Mouse (Mus musculus) CH12.LX (cell line): Measurements from ENCODE around the gene Cnih3. TPM values are rescaled to one million over a fixed set of nuclear protein-coding genes. Genes with fewer than 3 reads are reported as not detected.

Experiments
- DNase-seq: peaks from one replicate; pipeline ENCODE4 v3.0.0-alpha.2; 2013; ENCODE audit errors: extremely low read depth
- H3K27ac ChIP-seq: 2 replicates; pipeline ENCODE4 v1.5.1; 2012; ENCODE audit warnings: low read depth, mild to moderate bottlenecking, control low read depth, moderate library complexity; ENCODE audit not compliant: insufficient read depth
- H3K27me3 ChIP-seq: replicated peaks from 2 replicates; pipeline ENCODE3; 2012; ENCODE audit warnings: inconsistent platforms
- H3K36me3 ChIP-seq, 2 experiments: replicated peaks in 1 of 2; 2 replicates each; pipeline versions ENCODE3 to v1.6.1; 2012; ENCODE audit warnings: inconsistent platforms in 1 of 2, low read length in 1 of 2, mild to moderate bottlenecking in 1 of 2, mixed read lengths in 1 of 2, moderate library complexity in 1 of 2; ENCODE audit not compliant: control insufficient read depth in 1 of 2, insufficient read depth in 1 of 2
- H3K4me1 ChIP-seq, 2 experiments: 2 replicates each; pipeline ENCODE4 v1.6.1; 2012; ENCODE audit warnings: inconsistent platforms in 1 of 2, moderate library complexity in 1 of 2; ENCODE audit not compliant: insufficient read depth in 2 of 2, control insufficient read depth in 1 of 2
- H3K4me2 ChIP-seq: 2 replicates; pipeline ENCODE4 v1.6.1; 2012; ENCODE audit warnings: low read depth, mild to moderate bottlenecking, control low read depth; ENCODE audit not compliant: poor library complexity, insufficient read depth, severe bottlenecking
- H3K4me3 ChIP-seq, 3 experiments: fragments of 150-350 bp in 1 of 3; sonication (generic) in 1 of 3; replicated peaks in 1 of 3; 2 replicates each; pipeline versions ENCODE3 to v1.5.1; 2011 to 2012; ENCODE audit warnings: low read depth in 2 of 3, low read length in 2 of 3, mild to moderate bottlenecking in 2 of 3, moderate library complexity in 2 of 3, control low read depth in 1 of 3, improper control_type of control experiment in 1 of 3, inconsistent platforms in 1 of 3, mixed read lengths in 1 of 3; ENCODE audit not compliant: poor library complexity in 1 of 3
- H3K79me2 ChIP-seq: replicated peaks from 2 replicates; pipeline ENCODE4 v1.6.1; 2012; ENCODE audit warnings: mild to moderate bottlenecking, moderate library complexity; ENCODE audit not compliant: control insufficient read depth, poor library complexity, insufficient read depth, severe bottlenecking; ENCODE audit errors: extremely low read depth
- H3K9ac ChIP-seq: 2 replicates; pipeline ENCODE4 v1.6.1; 2012; ENCODE audit warnings: low read depth, mild to moderate bottlenecking, control low read depth, moderate library complexity; ENCODE audit not compliant: insufficient read depth
- H3K9me3 ChIP-seq: replicated peaks from 2 replicates; pipeline ENCODE3; 2012; ENCODE audit warnings: low read length, inconsistent platforms, mixed read lengths
- CTCF ChIP-seq, 2 experiments: IDR thresholded peaks in 1 of 2; conservative IDR thresholded peaks in 1 of 2; 2 replicates each; pipeline ENCODE4 v1.5.1; 2011 to 2012; ENCODE audit warnings: low read depth in 2 of 2, low read length in 2 of 2, improper control_type of control experiment in 1 of 2, inconsistent platforms in 1 of 2, mild to moderate bottlenecking in 1 of 2, moderate library complexity in 1 of 2
- E2F4 ChIP-seq: IDR thresholded peaks from 2 replicates; pipeline ENCODE4 v1.6.1; 2011; ENCODE audit warnings: low read depth, low read length, improper control_type of control experiment; ENCODE audit not compliant: insufficient replicate concordance
- ELF1 ChIP-seq: IDR thresholded peaks from 2 replicates; pipeline ENCODE4 v1.6.1; 2014; ENCODE audit warnings: low read depth, mild to moderate bottlenecking, inconsistent platforms, low read length, improper control_type of control experiment
- EP300 ChIP-seq: IDR thresholded peaks from 2 replicates; pipeline ENCODE4 v1.6.1; 2011; ENCODE audit warnings: low read length, improper control_type of control experiment
- JUN ChIP-seq: IDR thresholded peaks from 2 replicates; pipeline ENCODE4 v1.6.1; 2011; ENCODE audit warnings: low read depth, mild to moderate bottlenecking, low read length, improper control_type of control experiment, moderate library complexity; ENCODE audit not compliant: insufficient read depth
- MAZ ChIP-seq: IDR thresholded peaks from 2 replicates; pipeline ENCODE4 v1.6.1; 2012; ENCODE audit warnings: low read depth, mild to moderate bottlenecking, inconsistent platforms, low read length, improper control_type of control experiment, moderate library complexity
- MEF2A ChIP-seq: IDR thresholded peaks from 2 replicates; pipeline ENCODE4 v1.6.1; 2014; ENCODE audit warnings: low read depth, mild to moderate bottlenecking, inconsistent platforms, low read length, improper control_type of control experiment, borderline replicate concordance
- MXI1 ChIP-seq: IDR thresholded peaks from 2 replicates; pipeline ENCODE4 v1.6.1; 2011; ENCODE audit warnings: mild to moderate bottlenecking, low read depth, low read length, improper control_type of control experiment
- NELFE ChIP-seq: IDR thresholded peaks from 2 replicates; pipeline ENCODE4 v1.6.1; 2011; ENCODE audit warnings: low read depth, low read length, improper control_type of control experiment
- NRF1 ChIP-seq: IDR thresholded peaks from 2 replicates; pipeline ENCODE4 v1.6.1; 2014; ENCODE audit warnings: low read depth, mild to moderate bottlenecking, inconsistent platforms, low read length, improper control_type of control experiment, moderate library complexity
- PAX5 ChIP-seq: IDR thresholded peaks from 2 replicates; pipeline ENCODE4 v1.6.1; 2012; ENCODE audit warnings: low read length, inconsistent platforms, mixed read lengths
- POLR2A ChIP-seq: IDR thresholded peaks from 2 replicates; pipeline ENCODE4 v1.6.1; 2011; ENCODE audit warnings: low read depth, mild to moderate bottlenecking, improper control_type of control experiment, low read length
- POLR2AphosphoS2 ChIP-seq: IDR thresholded peaks from 2 replicates; pipeline ENCODE4 v1.6.1; 2011; ENCODE audit warnings: low read depth, low read length, improper control_type of control experiment
- RAD21 ChIP-seq: IDR thresholded peaks from 2 replicates; pipeline ENCODE4 v1.6.1; 2011; ENCODE audit warnings: low read depth, mild to moderate bottlenecking, low read length, improper control_type of control experiment, moderate library complexity
- RCOR1 ChIP-seq: conservative IDR thresholded peaks from 2 replicates; pipeline ENCODE4 v1.6.1; 2012; ENCODE audit warnings: low read depth, mild to moderate bottlenecking, inconsistent platforms, low read length, improper control_type of control experiment
- UBTF ChIP-seq: IDR thresholded peaks from 2 replicates; pipeline ENCODE4 v1.6.1; 2012; ENCODE audit warnings: low read depth, mild to moderate bottlenecking, inconsistent platforms, low read length, improper control_type of control experiment, moderate library complexity
- ZC3H11A ChIP-seq: IDR thresholded peaks from 2 replicates; pipeline ENCODE4 v1.6.1; 2012; ENCODE audit warnings: low read depth, mild to moderate bottlenecking, inconsistent platforms, low read length, improper control_type of control experiment
- ZMIZ1 ChIP-seq: IDR thresholded peaks from 2 replicates; pipeline ENCODE4 v1.6.1; 2012; ENCODE audit warnings: low read depth, mild to moderate bottlenecking, inconsistent platforms, low read length, improper control_type of control experiment
- dilution Hi-C: fragments of 300-500 bp; cut with MboI; formaldehyde crosslinking; loops from 2 replicates; pipeline ENCODE4 v1.14.3; 2020; ENCODE audit warnings: low sequenced_read_pairs; ENCODE audit not compliant: extremely low pct_unique_long_range_greater_than_20kb, extremely low pct_ligation_motif_present
- in situ Hi-C: fragments of 300-500 bp; cut with MboI; formaldehyde crosslinking; loops from 3 replicates; pipeline ENCODE4 v1.14.3; 2019; ENCODE audit warnings: low sequenced_read_pairs, low pct_ligation_motif_present, low pct_unique_long_range_greater_than_20kb, mixed read lengths
- polyA plus RNA-seq: library from polyadenylated mRNA; unstranded; fragments of >175 nt; gene quantifications from 2 replicates; pipeline ENCODE4 v1.2.1, GENCODE M21; 2012; ENCODE audit warnings: low read depth; ENCODE audit not compliant: insufficient read length
- total RNA-seq, 2 experiments: library from RNA; depleted of rRNA; stranded (reverse); fragments of 300-350 nt in 1 of 2; fragments of >200 nt in 1 of 2; gene quantifications; 2 replicates each; pipeline ENCODE4 v1.2.3; 2012 to 2014

Cnih3 gene
- total and polyA plus RNA-seq, 3 experiments: not detected

DNA sequence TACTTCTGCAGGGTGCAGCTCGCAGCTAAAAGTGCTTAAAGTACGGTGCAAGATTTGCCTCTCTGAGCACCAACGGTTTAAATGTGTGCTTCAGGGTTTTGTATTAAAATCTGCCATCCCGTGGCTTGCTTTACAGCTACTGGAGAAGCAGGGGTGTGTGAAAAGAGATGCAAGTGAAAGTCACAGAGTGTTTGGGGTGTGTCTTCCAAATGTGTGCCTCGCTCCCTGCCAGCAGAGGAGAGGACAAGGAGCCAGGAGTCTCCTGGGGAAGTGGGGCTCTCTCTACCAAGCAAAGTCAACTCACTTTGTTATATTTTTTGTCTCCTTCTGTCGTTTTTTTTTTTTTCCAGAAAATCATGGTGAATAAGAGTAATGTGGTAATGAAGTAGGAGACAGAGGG, 124.1 kb downstream of the Cnih3 start:
- no peak overlapping the region for H3K9ac ChIP-seq
- no peak overlapping the region for H3K4me3 ChIP-seq
- no peaks in the 10 kb centered on the region for H3K27me3 ChIP-seq
- H3K9me3 ChIP-seq: peaks cover 2% of the 10 kb centered on the region
- TF ChIP-seq PAX5 (no peak), UBTF (no peak), CTCF (conservative IDR thresholded peaks at IDR 0.05 in 1 of 2, IDR thresholded peaks at IDR 0.05 in 1 of 2; ENCODE audit: low read depth in 2 of 2, low read length in 2 of 2) (no peak), ELF1 (no peak)
- H3K4me1 ChIP-seq: no peaks in the 10 kb centered on the region
- dilution Hi-C loops (no loop called here), in situ Hi-C loops (no loop called here)
- no peak overlapping the region for H3K4me2 ChIP-seq
- no peak overlapping the region for H3K27ac ChIP-seq
- no peaks in the 10 kb centered on the region for H3K79me2 ChIP-seq
- no peaks in the 10 kb centered on the region for H3K36me3 ChIP-seq
- DNase-seq: no peak

DNA sequence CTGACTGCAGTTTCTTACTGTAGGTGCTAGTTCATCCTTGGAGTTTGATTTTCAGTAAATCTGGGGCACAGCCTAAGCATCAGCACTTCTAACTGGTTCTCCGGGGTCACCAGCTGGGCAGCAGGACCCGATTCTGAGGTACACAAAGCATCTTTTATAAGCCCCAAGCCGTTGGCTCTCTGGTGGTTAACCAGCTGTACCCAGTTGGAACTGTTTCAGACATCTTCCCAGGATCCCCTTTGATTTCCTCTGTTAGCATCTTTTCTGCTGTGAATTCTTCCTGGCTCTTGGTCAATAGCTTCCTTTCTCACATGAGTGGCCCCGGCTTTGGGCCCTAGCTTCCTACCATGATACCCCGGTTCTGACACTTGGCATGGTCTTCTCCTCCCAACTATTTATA, 132.3 kb downstream of the Cnih3 start:
- DNase-seq: no peak
- dilution Hi-C loops (no loop called here), in situ Hi-C loops (no loop called here)

DNA sequence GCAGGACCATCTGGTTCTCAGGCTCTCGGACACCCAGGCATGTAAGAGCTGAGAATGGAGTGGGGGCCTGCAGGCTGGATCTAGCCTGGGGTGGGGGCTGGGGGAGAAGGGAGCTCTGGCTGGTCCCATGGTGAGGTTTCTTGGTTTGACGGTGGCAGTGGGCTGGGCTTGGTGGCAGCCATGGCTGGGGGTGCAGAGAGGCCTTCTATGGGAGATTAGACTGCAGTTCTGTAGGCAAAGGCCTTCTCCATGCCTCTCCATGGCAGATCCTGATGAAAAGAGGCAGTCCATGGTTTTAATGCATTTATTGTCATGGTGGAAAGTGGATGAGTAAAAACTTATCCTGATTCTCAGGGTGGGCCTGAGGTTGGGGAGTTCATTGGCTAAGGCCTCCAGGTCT, 151.0 kb downstream of the Cnih3 start:
- in situ Hi-C loops: no loop called here
- no peaks in the 10 kb centered on the region for H3K36me3 ChIP-seq
- dilution Hi-C loops: no loop called here

More for the DNA sequence above, 132.3 kb downstream of the Cnih3 start:
- no peak overlapping the region for H3K4me2 ChIP-seq
- TF ChIP-seq ZMIZ1: no peak
- H3K27ac ChIP-seq: no peak overlapping the region
- no peak overlapping the region for H3K4me3 ChIP-seq
- no peaks in the 10 kb centered on the region for H3K36me3 ChIP-seq
- H3K4me1 ChIP-seq: peaks cover 0 to 5% of the 10 kb centered on the region in 2 experiments; a peak in 1 of 4 replicates
- no peaks in the 10 kb centered on the region for H3K27me3 ChIP-seq
- H3K79me2 ChIP-seq: no peaks in the 10 kb centered on the region
- no peak overlapping the region for H3K9ac ChIP-seq
- no peaks in the 10 kb centered on the region for H3K9me3 ChIP-seq

DNA sequence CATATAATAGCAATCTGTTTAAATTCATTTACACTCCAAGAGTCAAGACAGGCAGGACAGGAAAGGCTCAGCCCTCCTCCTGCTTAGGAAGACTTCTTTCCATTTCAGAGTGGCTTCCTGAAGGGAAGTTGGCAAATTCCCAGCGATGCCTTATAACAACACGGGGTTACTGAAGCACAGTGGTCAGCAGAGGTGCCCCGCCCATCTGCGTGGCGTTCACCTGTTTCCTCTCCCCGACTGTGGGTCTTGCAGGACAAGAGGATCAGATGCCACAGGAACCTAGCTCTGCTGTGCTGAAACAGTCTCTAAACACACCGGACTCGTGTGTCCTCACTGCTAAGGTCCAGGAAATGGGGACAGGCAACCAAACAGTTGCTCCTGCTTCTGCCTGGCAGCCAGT, 152.9 kb downstream of the Cnih3 start:
- no peak for TF ChIP-seq JUN
- TF ChIP-seq NRF1: no peak
- TF ChIP-seq EP300: no peak
- no peak for TF ChIP-seq POLR2A
- no peak for TF ChIP-seq MXI1
- no peak for TF ChIP-seq MEF2A
- TF ChIP-seq E2F4: no peak
- no peak for TF ChIP-seq NELFE
- TF ChIP-seq ZC3H11A: no peak
- no peaks in the 10 kb centered on the region for H3K9me3 ChIP-seq
- H3K27me3 ChIP-seq: no peaks in the 10 kb centered on the region

More for the DNA sequence above, 151.0 kb downstream of the Cnih3 start:
- no peak overlapping the region for H3K4me2 ChIP-seq
- H3K27ac ChIP-seq: no peak overlapping the region
- no peaks in the 10 kb centered on the region for H3K9me3 ChIP-seq
- no peak for DNase-seq
- H3K4me1 ChIP-seq: peaks cover 0 to 16% of the 10 kb centered on the region in 2 experiments; a peak in 2 of 4 replicates
- no peaks in the 10 kb centered on the region for H3K27me3 ChIP-seq
- no peak for TF ChIP-seq RAD21
- TF ChIP-seq NRF1: no peak
- TF ChIP-seq RCOR1: no peak
- TF ChIP-seq POLR2AphosphoS2: no peak
- no peak for TF ChIP-seq MXI1
- no peak for TF ChIP-seq MAZ
- H3K9ac ChIP-seq: no peak overlapping the region
- H3K79me2 ChIP-seq: no peaks in the 10 kb centered on the region
- H3K4me3 ChIP-seq: no peak overlapping the region

More for the DNA sequence above, 152.9 kb downstream of the Cnih3 start:
- in situ Hi-C loops: no loop called here
- no peak overlapping the region for H3K4me3 ChIP-seq
- no peak overlapping the region for H3K9ac ChIP-seq
- no peaks in the 10 kb centered on the region for H3K36me3 ChIP-seq
- H3K27ac ChIP-seq: no peak overlapping the region
- dilution Hi-C loops: no loop called here
- peaks cover 0 to 16% of the 10 kb centered on the region in 2 experiments; a peak in 2 of 4 replicates for H3K4me1 ChIP-seq
- no peaks in the 10 kb centered on the region for H3K79me2 ChIP-seq
- no peak overlapping the region for H3K4me2 ChIP-seq
- no peak for DNase-seq
